Comparison of ENCODE assay signal across 23 mouse cellular contexts in genomic region chr2:163758146-163758545, GRCm38 (mm10). TPM values are rescaled to one million over a fixed set of nuclear protein-coding genes. Genes with fewer than 3 reads are reported as not detected.
DNase-seq lines count a peak whose midpoint lies in the region; ATAC-seq lines count a peak whose summit lies in the region.
"Had no signal": no experiment of that assay in that cellular context is flagged by ENCODE, and none has a peak within 500 bp of the region (broad histone marks: within the 10 kb centered on the region; RNA-seq: fewer than 3 reads in every experiment).

No protein-coding gene starts in this region.

- no peak for ATAC-seq in inflammation-experienced regulatory T-cells, adult 6 months
- ATAC-seq: activated CD4-positive, CD25-positive, alpha-beta regulatory T cell, adult 4 months; CD4-positive, CD25-positive, alpha-beta regulatory T cell, adult 4 months; Patski had no signal

- DNase-seq in adrenal gland, adult (ENCODE audit: inconsistent age in 2 of 2, low spot score in 1 of 2): peak; percentile 56 to 62
- DNase-seq in adrenal gland, adult 18-20 months (ENCODE audit: low spot score in 2 of 2): no peak
- DNase-seq in adrenal gland, adult 2 months: peak; percentile 20
- no peak for DNase-seq in adrenal gland, adult 8-10 months
- peak; percentile 46 for DNase-seq in adrenal gland, postnatal 14 days
- DNase-seq in adrenal gland, postnatal 4 days (ENCODE audit: low spot score in 2 of 2): no peak
- DNase-seq in Muller cell, postnatal 12 days (ENCODE audit: inconsistent ontology term): peak; percentile 28
- DNase-seq: adrenal gland, postnatal 10 days; adrenal gland, postnatal 25 days; B cell, adult 2 months; cerebellum, adult 11 months; cerebellum, adult 11-12 months; cerebellum, adult 18-20 months; cerebellum, adult 2 months; cerebellum, adult 8-10 months; cerebellum, adult 9-10 months; cerebellum, adult 9-11 months; cerebellum, postnatal 10 days; cerebellum, postnatal 14 days had no signal

RNA-seq across cellular contexts. Expression of gene Ada, which starts 8.1 kb away (rescaled TPM):
- total RNA-seq in adrenal gland, adult 18-20 months (2021): 1 to 10 TPM; 2.9 to 3.5 TPM
- 1 to 10 TPM; 4.1 to 5.5 TPM for total RNA-seq in adrenal gland, adult 2 months (2021)
- polyA plus RNA-seq in adrenal gland, adult 2 months (2012; rRNA removed): 0.65 and 0.69 TPM in 2 replicates
- 1 to 10 TPM; 3.3 to 6.1 (median 5.3) TPM for total RNA-seq in adrenal gland, adult 8-10 months (2022)
- 3.1 and 3.9 TPM in 2 replicates for total RNA-seq in adrenal gland, postnatal 14 days (2021)
- total RNA-seq in adrenal gland, postnatal 4 days (2021): 1 to 10 TPM; 6.1 TPM
- polyA plus RNA-seq in inflammation-experienced regulatory T-cells, adult 6 months (2017; shearing (Covaris generic)): 1 to 10 TPM; 4.4 to 8.2 (median 7.4) TPM

Comparison
In these comparisons a context has a peak if more than half of its experiments do, and no peak if none do; other contexts are left out.
1. DNase-seq: peak in adrenal gland, adult (2 of 2), adrenal gland, adult 2 months (single experiment), adrenal gland, postnatal 14 days (single experiment) and Muller cell, postnatal 12 days (single experiment); none in adrenal gland, adult 18-20 months (0 of 2), adrenal gland, adult 8-10 months (single experiment) and adrenal gland, postnatal 4 days (0 of 2).